Mouse (Mus musculus) ES-Bruce4 (cell line): Measurements from ENCODE around the gene Apba2.

ENCODE experiments used
- CTCF ChIP-seq: IDR thresholded peaks from one replicate; pipeline ENCODE4 v1.8.1; 2011; ENCODE audit warnings: low read depth, low read length
- EP300 ChIP-seq: IDR thresholded peaks from 2 replicates; pipeline ENCODE4 v1.6.1; 2011; ENCODE audit warnings: low read depth, low read length; ENCODE audit not compliant: insufficient read depth
- POLR2A ChIP-seq: IDR thresholded peaks from one replicate; pipeline ENCODE4 v1.8.1; 2011; ENCODE audit warnings: low read length; ENCODE audit not compliant: insufficient read depth

GRCm38 (mm10) chr7:64667959-64668358 is 166.5 kb downstream of the Apba2 start:
- TF ChIP-seq POLR2A, result no peak
- no peak for TF ChIP-seq CTCF
- no peak for TF ChIP-seq EP300
